Mouse (Mus musculus) limb, embryonic 13.5 days (tissue): ENCODE measurements around the gene Csf1. TPM values are rescaled to one million over a fixed set of nuclear protein-coding genes. Genes with fewer than 3 reads are reported as not detected.

ENCODE experiments used
- ATAC-seq: fragments of 200-750 bp; cut with Nextera tagmentation; 2 replicates; pipeline ENCODE4 v1.8.0; 2017; ENCODE audit warnings: low read depth, moderate number of reproducible peaks, moderate TSS enrichment; ENCODE audit not compliant: low FRiP score
- H3K27ac ChIP-seq: fragments of 300-500 bp; sonication (generic); 2 replicates; pipeline ENCODE4 v1.5.1; 2015; ENCODE audit warnings: inconsistent platforms, mild to moderate bottlenecking, moderate library complexity
- H3K27me3 ChIP-seq: fragments of 300-500 bp; sonication (generic); 2 replicates; pipeline ENCODE4 v1.6.1; 2015; ENCODE audit warnings: mild to moderate bottlenecking, inconsistent platforms
- H3K36me3 ChIP-seq: fragments of 300-500 bp; sonication (generic); 2 replicates; pipeline ENCODE4 v1.6.1; 2015; ENCODE audit warnings: inconsistent platforms, mild to moderate bottlenecking, moderate library complexity
- H3K4me1 ChIP-seq: fragments of 300-500 bp; sonication (generic); 2 replicates; pipeline ENCODE4 v1.6.1; 2015; ENCODE audit warnings: inconsistent platforms
- H3K4me2 ChIP-seq: fragments of 300-500 bp; sonication (generic); replicated peaks from 2 replicates; pipeline ENCODE4 v1.6.1; 2015; ENCODE audit warnings: inconsistent platforms, mild to moderate bottlenecking, moderate library complexity
- H3K4me3 ChIP-seq: fragments of 300-500 bp; sonication (generic); 2 replicates; pipeline ENCODE4 v1.5.1; 2015; ENCODE audit warnings: moderate library complexity, mild to moderate bottlenecking, inconsistent platforms
- H3K9ac ChIP-seq: fragments of 300-500 bp; sonication (generic); 2 replicates; pipeline ENCODE4 v1.6.1; 2015; ENCODE audit warnings: mild to moderate bottlenecking, inconsistent platforms
- H3K9me3 ChIP-seq: fragments of 300-500 bp; sonication (generic); 2 replicates; pipeline ENCODE4 v1.6.1; 2016; ENCODE audit warnings: inconsistent platforms
- WGBS: fragments of 180-500 bp; shearing (Covaris S2); methylation state at CpG from one replicate; pipeline ENCODE4 v1.1.7; 2015; 5-methylcytosine and 5-hydroxymethylcytosine counted together
- polyA plus RNA-seq: library from polyadenylated mRNA; unstranded; fragments of >200 nt; fragmentation: Nextera tagmentation; extraction: Ambion mirVana; gene quantifications from 2 replicates; pipeline ENCODE4 v1.2.1, GENCODE M21; 2015

Gene Csf1
- polyA plus RNA-seq, 1 experiment from 2014 or later = 10.2 TPM

DNA sequence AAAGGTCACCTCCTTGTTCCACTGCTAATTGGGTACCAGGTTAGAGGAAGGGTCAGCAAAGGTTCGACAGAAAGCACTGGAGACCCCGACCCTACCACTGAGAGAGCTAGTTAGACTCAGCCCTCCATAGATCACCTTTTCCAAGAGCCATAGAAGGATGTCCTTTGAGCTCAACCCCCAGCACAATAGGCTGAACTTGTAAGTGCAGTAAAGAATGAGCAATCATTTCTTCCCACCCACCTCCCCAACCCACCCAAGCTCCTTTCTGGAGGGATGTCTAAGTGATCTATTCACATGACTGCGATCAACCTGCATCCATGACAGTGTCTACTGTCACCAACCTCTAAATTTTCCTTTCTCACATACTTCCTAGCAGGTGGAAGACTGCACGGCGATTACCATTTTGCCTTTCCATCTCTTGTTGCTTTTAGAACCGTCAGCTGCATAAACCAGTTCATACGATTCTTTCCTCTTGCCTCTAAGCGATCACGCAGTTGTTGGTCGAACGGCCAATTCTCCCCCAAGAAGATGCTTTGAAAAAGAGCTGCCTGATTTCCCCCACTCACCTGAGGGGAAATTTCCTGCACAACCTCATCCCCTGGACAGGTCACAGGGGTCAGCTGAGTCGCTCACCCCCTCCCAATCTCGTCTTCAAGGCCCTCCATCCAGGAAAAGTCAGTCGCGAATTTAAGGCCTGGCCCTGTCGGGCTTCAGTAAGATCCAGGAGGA lies 64.9 kb downstream of the Csf1 start:
- H3K9ac ChIP-seq = peak overlapping the region; percentile 98
- ATAC-seq = no peak
- H3K4me1 ChIP-seq = peaks cover 35% of the 10 kb centered on the region
- 6% methylated on average over 16 of the region's 16 CpGs for WGBS
- no peaks in the 10 kb centered on the region for H3K27me3 ChIP-seq
- peak overlapping the region; percentile 93 for H3K4me3 ChIP-seq
- peak overlapping the region; percentile 92 for H3K27ac ChIP-seq
- no peaks in the 10 kb centered on the region for H3K36me3 ChIP-seq
- peak overlapping the region; percentile 76 for H3K4me2 ChIP-seq
- no peaks in the 10 kb centered on the region for H3K9me3 ChIP-seq

DNA sequence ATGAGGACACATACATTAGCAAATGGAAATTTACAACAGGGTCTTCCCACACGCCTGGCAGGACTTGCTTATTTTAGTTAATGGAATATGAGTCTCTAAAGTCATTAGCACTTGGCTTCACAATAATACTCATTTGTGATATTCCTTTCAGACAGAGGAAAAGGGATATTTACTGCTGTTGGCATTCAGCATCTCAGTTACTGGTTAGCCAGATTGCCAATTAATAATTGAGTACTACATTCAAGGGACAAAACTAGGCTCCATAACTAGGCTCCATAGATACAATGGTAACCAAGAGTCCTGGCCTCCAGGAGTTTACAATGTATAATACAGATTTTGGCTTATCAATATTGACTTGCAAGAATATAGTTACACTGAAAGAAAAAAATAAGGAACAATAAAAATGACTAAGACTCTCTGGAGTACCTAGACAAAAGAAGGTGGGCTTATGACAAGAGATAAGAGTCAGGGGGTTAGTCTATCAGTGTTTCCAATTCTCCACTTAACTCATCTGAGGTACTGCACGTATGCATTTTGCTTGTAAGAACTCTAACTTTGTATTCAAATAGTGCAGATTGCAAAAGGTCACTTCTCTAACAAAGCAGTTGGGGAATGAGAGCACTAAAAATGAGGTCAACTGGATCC lies 65.9 kb downstream of the Csf1 start:
- peak overlapping the region; percentile 98 for H3K9ac ChIP-seq

More for the DNA sequence above, 65.9 kb downstream of the Csf1 start:
- Histone ChIP-seq H3K4me1 (peaks cover 44% of the 10 kb centered on the region), H3K27me3 (no peaks in the 10 kb centered on the region), H3K4me3 (peak overlapping the region; percentile 93), H3K36me3 (no peaks in the 10 kb centered on the region), H3K9me3 (no peaks in the 10 kb centered on the region), H3K4me2 (peak overlapping the region; percentile 76), H3K27ac (no peak overlapping the region)
- ATAC-seq = no peak
- WGBS = 62% methylated on average over 2 of the region's 2 CpGs

Other genes with a start within 250 kb of the Csf1 start
- gene Slc6a17, start 242.5 kb downstream of the Csf1 start, polyA plus RNA-seq = 5.3 and 5.9 TPM in 2 replicates
- 0.14 TPM in 1 of 2 replicates, not detected in the other for gene Ubl4b, start 205.4 kb downstream of the Csf1 start, polyA plus RNA-seq
- gene Alx3, start 165.4 kb downstream of the Csf1 start, polyA plus RNA-seq = 11.5 and 13.7 TPM in 2 replicates
- gene Gm10961, start 129.1 kb downstream of the Csf1 start, polyA plus RNA-seq = not detected in 2 replicates
- gene Strip1, start 128.8 kb downstream of the Csf1 start, polyA plus RNA-seq = 62.5 and 68.4 TPM in 2 replicates
- gene Ahcyl1, start 63.9 kb downstream of the Csf1 start, polyA plus RNA-seq = 83.6 and 86.4 TPM in 2 replicates
- gene Eps8l3, start 116.8 kb upstream of the Csf1 start, polyA plus RNA-seq = 0.38 TPM in 1 of 2 replicates, not detected in the other
- gene Gstm5, start 135.4 kb upstream of the Csf1 start, polyA plus RNA-seq = 260 TPM in 2 replicates
- 33.3 and 33.5 TPM in 2 replicates for gene Gstm7, start 171.3 kb upstream of the Csf1 start, polyA plus RNA-seq
- 10.5 and 12.0 TPM in 2 replicates for gene Gstm6, start 183.3 kb upstream of the Csf1 start, polyA plus RNA-seq
- not detected in 2 replicates for gene Gstm3, start 208.8 kb upstream of the Csf1 start, polyA plus RNA-seq
- 46.7 and 52.1 TPM in 2 replicates for gene Gstm2, start 226.0 kb upstream of the Csf1 start, polyA plus RNA-seq